Mouse (Mus musculus): ENCODE results near the gene Nfkbie. TPM values are rescaled to one million over a fixed set of nuclear protein-coding genes. Genes with fewer than 3 reads are reported as not detected.

Gene Nfkbie
- total RNA-seq, 2 experiments from 2014 or later = 2.6 to 3.4 TPM

- DNase-seq = peak; percentile 91 to 94
Observed at GRCm38 (mm10) chr17:45563655-45564530, 8.4 kb downstream of the Nfkbie start, which contains the start of gene Slc35b2. Gene Slc35b2 (plus strand): TSS chr17:45563874.

GRCm38 (mm10) chr17:45564531-45565084 is 9.1 kb downstream of the Nfkbie start:
- no peak for DNase-seq

GRCm38 (mm10) chr17:45565103-45565502 is 9.6 kb downstream of the Nfkbie start:
- DNase-seq = no peak

GRCm38 (mm10) chr17:45566031-45566359 is 10.5 kb downstream of the Nfkbie start:
- DNase-seq = no peak

- DNase-seq = no peak
Observed at GRCm38 (mm10) chr17:45566360-45567161, 11.1 kb downstream of the Nfkbie start.

GRCm38 (mm10) chr17:45567162-45567601 is 11.7 kb downstream of the Nfkbie start:
- DNase-seq = no peak

GRCm38 (mm10) chr17:45568990-45569389 is 13.5 kb downstream of the Nfkbie start:
- DNase-seq = no peak

GRCm38 (mm10) chr17:45569999-45570398 is 14.5 kb downstream of the Nfkbie start:
- no peak for DNase-seq

GRCm38 (mm10) chr17:45572103-45573086 is 16.9 kb downstream of the Nfkbie start:
- peak; percentile 78 to 82 for DNase-seq

- peak; percentile 99 to 100 for DNase-seq
Observed at GRCm38 (mm10) chr17:45573087-45573779, 17.7 kb downstream of the Nfkbie start, which contains the start of gene Hsp90ab1. Gene Hsp90ab1 (minus strand): TSS chr17:45573271.

- DNase-seq = peak; percentile 96 to 97
Observed at GRCm38 (mm10) chr17:45573780-45574123, 18.2 kb downstream of the Nfkbie start.

GRCm38 (mm10) chr17:45574129-45574761 is 18.7 kb downstream of the Nfkbie start:
- peak; percentile 88 to 90 for DNase-seq

- no peak for DNase-seq
Observed at GRCm38 (mm10) chr17:45575123-45575897, 19.8 kb downstream of the Nfkbie start.

- no peak for DNase-seq
Observed at GRCm38 (mm10) chr17:45578242-45578641, 22.7 kb downstream of the Nfkbie start.

- DNase-seq = no peak
Observed at GRCm38 (mm10) chr17:45578843-45579242, 23.3 kb downstream of the Nfkbie start.

- no peak for DNase-seq
Observed at GRCm38 (mm10) chr17:45579554-45579953, 24.1 kb downstream of the Nfkbie start.

- no peak for DNase-seq
Observed at GRCm38 (mm10) chr17:45580958-45581477, 25.5 kb downstream of the Nfkbie start.

- DNase-seq = peak in 1 of 2 experiments; percentile 59
Observed at GRCm38 (mm10) chr17:45581567-45581983, 26.1 kb downstream of the Nfkbie start.

GRCm38 (mm10) chr17:45582188-45582587 is 26.7 kb downstream of the Nfkbie start:
- DNase-seq = no peak

All from layer of hippocampus, postnatal 36 days (tissue).